Mouse (Mus musculus): ENCODE data around the gene Gm7534.
"Not testable (repeated sequence)": the region's sequence is repeated elsewhere in the genome, so short reads cannot be mapped to it uniquely, and the experiment has no call there.

Gm7534 gene

DNA sequence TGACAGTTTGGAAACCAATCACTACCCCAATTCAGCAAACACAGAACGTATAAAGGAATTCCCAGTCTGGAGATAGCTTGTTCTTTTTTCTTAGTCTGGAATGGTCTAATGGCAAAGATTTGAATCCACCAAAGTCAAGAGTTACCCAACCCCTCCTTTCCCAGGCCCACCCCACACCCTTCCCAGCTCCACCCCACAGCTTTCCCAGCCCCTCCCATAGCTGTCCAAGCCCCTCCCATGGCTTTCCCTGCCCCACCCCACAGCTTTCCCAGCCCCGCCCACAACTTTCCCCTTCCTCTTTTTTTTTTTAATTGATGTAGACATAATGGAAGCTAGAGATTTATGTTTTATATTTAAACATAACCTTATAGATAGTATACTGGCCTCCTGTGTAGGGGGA lies 3.4 kb downstream of the Gm7534 start:
- no peak for DNase-seq

GRCm38 (mm10) chr4:134186268-134186667 lies 16.5 kb downstream of the Gm7534 start:
- peak; percentile 53 for DNase-seq

DNA sequence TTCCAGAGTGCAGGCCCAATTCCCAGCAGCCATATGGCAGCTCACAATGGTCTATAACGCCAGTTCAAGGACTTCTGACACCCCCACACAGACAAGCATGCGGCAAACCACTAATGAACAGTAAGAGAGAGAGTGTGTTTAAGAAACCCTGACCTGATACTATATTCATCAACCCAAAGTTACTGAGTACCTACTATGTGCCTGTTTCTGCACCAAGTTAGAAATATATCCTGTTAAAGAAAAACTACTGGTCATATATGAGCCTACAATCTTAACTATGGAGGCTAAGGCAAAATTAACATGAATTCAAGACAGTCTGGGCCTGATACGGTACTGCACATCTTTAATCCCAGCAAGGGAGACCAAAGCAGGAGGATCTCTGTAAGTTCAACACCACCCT lies 17.2 kb downstream of the Gm7534 start:
- no peak for DNase-seq

- DNase-seq, result no peak
Observed at GRCm38 (mm10) chr4:134183711-134184110, 19.1 kb downstream of the Gm7534 start.

GRCm38 (mm10) chr4:134181825-134182224 lies 21.0 kb downstream of the Gm7534 start:
- DNase-seq, result no peak

DNA sequence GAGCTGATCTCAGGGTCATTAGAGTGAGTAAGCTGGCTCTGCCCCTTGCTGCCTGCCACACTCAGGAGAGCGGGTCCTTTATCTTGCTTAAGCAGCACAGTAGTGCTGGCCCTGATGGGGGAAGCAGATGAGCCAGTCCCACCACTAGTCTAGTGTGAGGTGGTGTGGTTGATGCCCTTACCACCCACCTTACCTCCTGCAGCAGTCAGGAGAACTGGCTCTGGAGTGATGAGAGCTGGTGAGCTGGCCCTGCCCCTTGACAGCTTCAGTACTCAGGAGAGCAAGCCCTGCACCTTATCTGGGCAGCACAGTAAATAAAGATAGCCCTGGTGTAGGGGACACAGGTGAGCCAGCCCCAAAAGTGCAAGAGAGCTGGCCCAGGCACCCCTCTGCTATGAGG lies 21.7 kb downstream of the Gm7534 start:
- no peak for DNase-seq

DNA sequence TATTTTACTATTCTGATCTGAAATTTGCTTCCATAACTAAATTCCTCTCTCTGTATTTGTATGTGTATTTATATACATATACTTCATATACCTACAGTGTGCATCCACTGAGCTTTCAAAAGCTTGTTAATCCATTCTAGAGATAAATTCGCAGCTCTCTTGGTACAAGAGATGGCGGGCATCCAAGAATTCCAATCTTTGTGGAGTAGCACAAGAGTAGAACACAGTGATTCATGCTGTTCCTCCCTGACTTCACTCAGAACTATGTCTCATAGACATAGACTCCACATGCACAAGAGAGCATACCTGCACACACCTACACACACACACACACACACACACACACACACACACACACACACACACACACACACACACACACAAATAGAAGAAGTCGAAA lies 30.4 kb downstream of the Gm7534 start:
- no peak for DNase-seq

DNA sequence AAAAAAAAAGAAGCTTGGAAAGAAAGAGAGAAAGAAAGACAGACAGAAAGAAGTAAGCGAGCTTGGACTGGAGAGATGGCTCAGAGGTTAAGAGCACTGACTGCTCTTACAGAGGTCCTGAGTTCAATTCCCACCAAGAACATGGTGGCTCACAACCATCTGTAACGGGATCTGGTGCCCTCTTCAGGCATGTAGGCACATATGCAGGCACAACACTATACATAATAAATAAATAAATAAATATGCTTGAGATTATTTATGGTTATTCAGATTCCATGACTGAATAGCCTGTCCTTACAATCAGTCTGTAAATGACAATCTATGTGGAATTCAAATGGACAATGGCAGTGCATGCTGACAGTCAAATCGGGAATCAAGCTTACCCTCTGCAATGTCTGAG lies 35.9 kb downstream of the Gm7534 start:
- no peak for DNase-seq

- DNase-seq, result peak; percentile 38
Observed at GRCm38 (mm10) chr4:134165548-134166465, 37.0 kb downstream of the Gm7534 start.

GRCm38 (mm10) chr4:134165024-134165423 lies 37.8 kb downstream of the Gm7534 start:
- DNase-seq, result no peak

DNA sequence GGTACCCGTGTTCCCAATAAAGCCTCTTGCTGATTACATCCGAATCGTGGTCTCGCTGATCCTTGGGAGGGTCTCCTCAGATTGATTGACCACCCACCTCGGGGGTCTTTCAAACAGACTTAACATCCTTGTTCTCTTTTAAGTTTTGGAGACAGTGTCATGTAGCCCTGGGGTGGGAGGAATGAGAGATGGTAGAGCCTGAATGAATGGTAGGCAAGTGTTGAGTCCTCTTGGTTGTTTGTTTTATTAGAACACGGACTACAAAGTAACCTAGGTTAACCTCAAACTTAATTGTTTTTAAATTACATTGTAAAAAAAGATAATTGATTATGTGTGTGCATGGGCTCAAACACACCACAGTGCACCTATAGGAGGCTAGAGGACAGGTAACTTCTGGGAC lies 38.2 kb downstream of the Gm7534 start:
- no peak for DNase-seq

DNA sequence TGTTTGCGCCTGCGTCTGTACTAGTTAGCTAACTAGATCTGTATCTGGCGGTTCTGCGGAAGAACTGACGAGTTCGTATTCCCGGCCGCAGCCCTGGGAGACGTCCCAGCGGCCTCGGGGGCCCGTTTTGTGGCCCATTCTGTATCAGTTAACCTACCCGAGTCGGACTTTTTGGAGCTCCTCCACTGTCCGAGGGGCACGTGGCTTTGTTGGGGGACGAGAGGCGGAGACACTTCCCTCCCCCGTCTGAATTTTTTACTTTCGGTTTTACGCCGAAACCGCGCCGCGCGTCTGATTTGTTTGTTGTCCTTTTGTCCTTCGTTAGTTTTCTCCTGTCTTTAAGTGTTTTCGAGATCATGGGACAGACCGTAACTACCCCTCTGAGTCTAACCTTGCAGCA lies 42.7 kb downstream of the Gm7534 start:
- DNase-seq, result peak; percentile 56

DNA sequence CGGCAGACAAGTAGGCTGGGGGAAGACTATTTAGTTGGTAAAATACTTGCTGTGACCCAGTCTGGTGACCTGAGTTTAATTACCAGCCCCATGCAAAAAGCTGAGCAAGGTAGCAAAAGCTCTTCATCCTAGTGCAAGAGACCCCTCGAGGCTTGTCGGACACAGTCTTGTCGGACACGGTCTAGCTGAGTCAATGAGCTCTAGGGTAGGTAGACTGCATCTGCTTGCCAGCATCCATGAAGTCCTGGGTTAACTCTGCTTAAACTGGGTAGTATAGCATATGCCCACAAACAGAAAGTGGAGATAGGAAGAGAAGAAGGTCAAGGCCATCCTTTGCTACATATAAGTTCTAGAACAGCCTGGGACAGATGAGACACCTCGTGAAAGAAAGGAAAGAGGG lies 44.0 kb downstream of the Gm7534 start:
- DNase-seq, result no peak

- no peak for DNase-seq
Observed at GRCm38 (mm10) chr4:134157558-134157957, 45.2 kb downstream of the Gm7534 start.

- no peak for DNase-seq
Observed at GRCm38 (mm10) chr4:134156744-134157143, 46.1 kb downstream of the Gm7534 start.

- DNase-seq, result no peak
Observed at GRCm38 (mm10) chr4:134155961-134156465, 46.8 kb downstream of the Gm7534 start.

DNA sequence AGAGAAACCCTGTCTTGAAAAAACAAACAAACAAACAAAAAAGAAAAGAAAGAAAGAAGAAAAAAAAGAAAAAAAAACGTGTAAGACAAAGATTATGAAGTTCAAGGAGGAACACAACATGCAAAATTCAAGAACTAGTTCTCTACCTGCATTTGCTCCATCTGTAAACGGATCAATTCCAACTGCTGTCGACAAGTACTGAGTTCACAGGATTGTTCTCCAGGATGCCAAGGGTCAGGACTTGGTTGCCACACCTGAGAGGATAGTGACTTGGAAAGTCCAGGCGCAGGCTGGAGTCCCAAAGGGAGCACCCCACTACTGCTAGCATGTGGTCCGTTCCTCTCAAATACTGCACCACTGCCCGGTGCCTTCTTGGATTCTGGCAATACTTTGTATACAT lies 47.3 kb downstream of the Gm7534 start:
- no peak for DNase-seq

DNA sequence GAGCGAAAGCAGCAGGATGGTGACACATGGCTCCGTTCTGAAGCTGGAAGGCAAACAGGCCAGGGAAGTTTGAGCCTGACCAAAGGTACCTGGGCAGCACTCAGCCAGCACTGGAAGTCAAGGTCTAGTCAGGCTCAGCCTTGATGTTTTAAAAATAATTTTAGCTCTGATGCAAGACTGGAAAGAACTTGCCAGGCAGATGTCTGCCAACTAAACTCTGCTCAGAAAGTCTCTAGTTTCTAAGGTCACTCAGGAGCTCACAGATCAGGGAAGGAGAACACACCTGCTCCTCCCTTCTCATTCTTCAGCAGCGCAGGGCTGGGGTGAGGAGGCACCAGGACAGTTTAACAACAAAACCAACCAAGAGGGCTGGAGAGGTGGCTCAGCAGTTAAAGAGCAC lies 48.5 kb downstream of the Gm7534 start:
- no peak for DNase-seq

DNA sequence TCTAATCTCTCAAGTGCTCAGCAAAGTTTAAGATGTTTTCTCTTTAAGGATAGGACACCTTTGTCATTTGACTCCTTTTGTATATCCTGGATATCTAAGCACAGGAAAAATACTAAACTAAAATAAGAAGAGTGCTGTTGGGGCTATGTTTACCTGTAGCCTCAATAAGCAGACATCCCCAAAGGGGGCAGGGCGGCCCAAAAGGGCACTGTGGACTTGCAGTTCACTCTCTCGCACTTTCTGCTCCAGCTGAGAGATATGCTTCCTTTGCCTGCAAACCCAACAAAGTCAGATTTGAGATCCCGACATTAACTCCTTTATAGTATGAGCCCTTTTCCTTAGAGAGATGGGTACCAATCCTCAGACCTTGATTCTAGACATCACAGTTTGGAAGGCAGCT lies 49.1 kb downstream of the Gm7534 start:
- DNase-seq, result no peak

- DNase-seq, result no peak
Observed at GRCm38 (mm10) chr4:134152112-134152511, 50.7 kb downstream of the Gm7534 start.

- no peak for DNase-seq
Observed at GRCm38 (mm10) chr4:134149389-134149788, 53.4 kb downstream of the Gm7534 start.

- not testable (repeated sequence) for DNase-seq
Observed at GRCm38 (mm10) chr4:134144297-134144696, 58.5 kb downstream of the Gm7534 start.

Data from thymus, postnatal 4 days (tissue).